Mouse (Mus musculus) kidney, postnatal 25 days (tissue): Measurements from ENCODE around the gene Fam189a1.

Source experiments
- DNase-seq, 2 experiments: peaks; one replicate each; pipeline ENCODE4 v3.0.0; 2021; ENCODE audit warnings: mixed read lengths in 2 of 2

Fam189a1 gene

GRCm38 (mm10) chr7:64872743-64873241, 283.6 kb downstream of the Fam189a1 start, which contains the start of gene Nsmce3:
Gene Nsmce3, minus strand, starts transcription at chr7:64872997.
- DNase-seq, result peak; percentile 97

- DNase-seq, result peak in 1 of 2 experiments; percentile 1
Observed at GRCm38 (mm10) chr7:64871987-64872742, 284.2 kb downstream of the Fam189a1 start.

GRCm38 (mm10) chr7:64869549-64870065, 286.8 kb downstream of the Fam189a1 start:
- no peak for DNase-seq

- DNase-seq, result no peak
Observed at GRCm38 (mm10) chr7:64863538-64863937, 292.8 kb downstream of the Fam189a1 start.

GRCm38 (mm10) chr7:64862978-64863377, 293.4 kb downstream of the Fam189a1 start:
- no peak for DNase-seq

GRCm38 (mm10) chr7:64856526-64857082, 299.8 kb downstream of the Fam189a1 start:
- DNase-seq, result no peak

- no peak for DNase-seq
Observed at GRCm38 (mm10) chr7:64855976-64856375, 300.4 kb downstream of the Fam189a1 start.

- DNase-seq, result no peak
Observed at GRCm38 (mm10) chr7:64855389-64855927, 300.9 kb downstream of the Fam189a1 start.

- DNase-seq, result peak in 1 of 2 experiments; percentile 53
Observed at GRCm38 (mm10) chr7:64850791-64851190, 305.6 kb downstream of the Fam189a1 start.

GRCm38 (mm10) chr7:64847366-64847899, 308.9 kb downstream of the Fam189a1 start:
- DNase-seq, result no peak

- no peak for DNase-seq
Observed at GRCm38 (mm10) chr7:64846061-64846460, 310.3 kb downstream of the Fam189a1 start.

GRCm38 (mm10) chr7:64840946-64841659, 315.3 kb downstream of the Fam189a1 start:
- no peak for DNase-seq

- no peak for DNase-seq
Observed at GRCm38 (mm10) chr7:64840576-64840895, 315.8 kb downstream of the Fam189a1 start.

GRCm38 (mm10) chr7:64839801-64840575, 316.4 kb downstream of the Fam189a1 start:
- DNase-seq, result peak; percentile 43 to 54

GRCm38 (mm10) chr7:64839281-64839680, 317.1 kb downstream of the Fam189a1 start:
- no peak for DNase-seq

- DNase-seq, result no peak
Observed at GRCm38 (mm10) chr7:64830214-64830995, 326.0 kb downstream of the Fam189a1 start.

GRCm38 (mm10) chr7:64821081-64821480, 335.3 kb downstream of the Fam189a1 start:
- DNase-seq, result no peak

GRCm38 (mm10) chr7:64819683-64820082, 336.7 kb downstream of the Fam189a1 start:
- DNase-seq, result no peak

- no peak for DNase-seq
Observed at GRCm38 (mm10) chr7:64808876-64809275, 347.5 kb downstream of the Fam189a1 start.

- DNase-seq, result no peak
Observed at GRCm38 (mm10) chr7:64805100-64805499, 351.3 kb downstream of the Fam189a1 start.

- DNase-seq, result no peak
Observed at GRCm38 (mm10) chr7:64795554-64795953, 360.8 kb downstream of the Fam189a1 start.
